Mouse (Mus musculus): ENCODE results near the gene Dbp.

The Dbp gene

DNA sequence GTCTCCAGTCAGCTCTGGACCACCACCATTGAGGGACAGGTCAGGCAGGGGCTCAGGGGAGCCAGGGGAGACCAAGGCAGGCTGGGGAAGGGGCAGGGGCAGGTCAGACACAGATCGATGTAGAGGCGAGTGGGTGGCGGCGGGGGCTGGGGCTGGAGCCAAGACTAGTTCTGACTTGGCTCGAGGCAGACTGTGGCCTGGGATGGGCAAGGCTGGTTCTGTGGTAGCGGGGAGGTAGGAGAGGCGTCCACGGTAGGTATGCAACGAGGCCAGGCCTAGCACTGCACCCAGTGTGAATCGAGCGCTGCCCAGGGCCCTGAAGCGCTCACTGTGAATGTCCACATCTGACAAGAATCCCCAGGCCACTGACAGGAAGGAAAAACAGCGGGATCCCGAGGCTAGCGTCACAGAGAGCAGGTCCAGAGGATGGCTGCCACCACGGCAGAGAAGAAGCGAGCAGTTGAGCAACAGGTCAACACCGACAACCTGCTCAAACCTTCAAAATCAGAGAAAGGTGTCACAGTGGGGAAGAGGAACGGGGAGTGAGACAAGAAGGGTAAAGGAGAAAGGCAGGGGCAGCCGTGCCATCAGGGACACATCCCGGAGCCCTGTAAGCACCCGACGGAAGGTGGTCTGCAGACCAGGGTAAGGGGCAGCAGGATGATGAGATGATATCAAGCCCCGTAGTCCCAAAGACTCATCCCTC is 6.6 kb downstream of the Dbp start:
- no peak for DNase-seq (ENCODE audit: low read depth)

DNA sequence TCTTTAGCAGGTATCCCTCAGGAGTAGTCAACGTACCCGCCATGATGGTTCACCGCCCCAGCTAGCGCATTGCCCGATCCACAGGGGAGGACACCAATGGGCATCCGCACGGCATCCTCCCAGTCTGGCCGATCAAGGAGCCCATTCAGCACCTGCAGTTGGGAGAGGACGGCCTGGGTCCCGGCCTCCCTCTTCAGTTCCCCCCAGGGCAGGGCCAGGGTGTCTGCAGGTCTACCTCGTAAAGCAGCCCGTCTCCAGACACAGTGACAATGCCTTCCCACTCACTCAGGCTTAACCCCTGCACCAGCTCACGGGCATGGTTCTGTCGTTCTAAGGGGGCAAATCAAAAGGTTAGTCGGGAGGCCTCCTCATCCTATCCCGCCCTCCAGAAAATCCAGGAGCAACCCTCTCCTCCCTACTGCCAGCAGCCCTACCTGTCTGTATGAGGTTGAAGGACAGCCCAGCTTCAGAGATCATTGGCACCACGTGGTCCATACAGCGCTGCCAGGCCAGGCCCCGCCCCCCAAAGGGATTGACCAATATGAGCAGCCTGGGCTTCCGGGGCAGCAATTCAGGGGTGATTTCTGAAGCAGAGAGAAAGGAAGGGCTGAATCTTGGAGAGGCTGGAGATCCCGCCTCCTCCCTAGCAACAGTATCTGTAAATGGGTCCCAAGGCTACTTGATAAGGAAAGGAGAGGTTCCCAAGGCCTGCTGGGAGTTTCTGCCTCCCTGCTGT is 7.3 kb downstream of the Dbp start:
- DNase-seq (ENCODE audit: low read depth), result no peak

DNA sequence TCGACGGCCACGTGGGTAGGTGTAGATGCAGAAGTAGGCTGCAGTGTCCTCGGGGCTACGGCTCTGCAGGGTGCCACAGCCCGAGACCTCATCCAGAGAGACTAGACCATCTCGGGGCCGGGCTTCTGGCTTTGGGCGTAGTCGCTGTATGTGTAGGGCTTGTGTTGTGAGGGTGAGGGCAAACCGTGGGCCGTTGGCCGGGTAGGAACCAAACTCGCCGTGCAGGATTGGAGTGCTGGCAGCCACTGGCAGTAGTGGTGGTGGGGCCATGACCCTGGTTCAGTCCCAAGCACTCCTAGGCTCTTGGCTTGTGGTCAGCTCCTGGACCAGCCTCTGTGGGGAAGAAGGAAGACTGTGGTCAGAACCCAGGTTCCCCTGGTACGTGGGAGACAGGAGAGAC is 8.5 kb downstream of the Dbp start:
- DNase-seq (ENCODE audit: low read depth), result no peak

DNA sequence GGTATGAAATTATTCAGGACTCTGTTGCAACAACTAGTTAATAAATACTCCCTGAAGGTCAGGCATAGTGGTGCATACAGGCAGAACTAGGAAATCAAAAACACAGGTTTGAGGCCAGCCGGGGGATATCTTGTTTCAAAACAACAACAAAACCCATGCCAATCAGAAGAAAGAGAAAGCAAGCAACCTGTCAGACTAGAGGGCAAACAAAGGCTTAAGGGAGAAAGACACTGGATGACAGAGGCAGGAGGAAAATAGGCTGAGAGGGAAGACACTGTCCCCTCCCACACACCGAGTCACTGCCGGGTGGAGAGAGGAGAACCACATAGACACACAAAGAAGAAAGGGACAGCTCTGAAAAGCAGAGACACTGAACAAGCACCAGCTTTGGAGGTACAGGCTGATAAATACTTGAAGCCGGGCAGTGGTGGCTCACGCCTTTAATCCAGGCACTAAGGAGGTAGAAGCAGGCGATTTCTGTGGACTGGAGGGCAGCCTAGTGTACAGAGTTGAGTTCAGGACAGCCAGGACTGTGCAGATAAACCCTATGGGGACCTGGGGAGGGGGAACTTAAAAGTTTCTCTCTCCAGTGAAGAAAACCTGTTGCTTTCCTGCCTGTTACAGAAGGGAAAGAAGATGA is 9.1 kb downstream of the Dbp start:
- DNase-seq (ENCODE audit: low read depth), result no peak

DNA sequence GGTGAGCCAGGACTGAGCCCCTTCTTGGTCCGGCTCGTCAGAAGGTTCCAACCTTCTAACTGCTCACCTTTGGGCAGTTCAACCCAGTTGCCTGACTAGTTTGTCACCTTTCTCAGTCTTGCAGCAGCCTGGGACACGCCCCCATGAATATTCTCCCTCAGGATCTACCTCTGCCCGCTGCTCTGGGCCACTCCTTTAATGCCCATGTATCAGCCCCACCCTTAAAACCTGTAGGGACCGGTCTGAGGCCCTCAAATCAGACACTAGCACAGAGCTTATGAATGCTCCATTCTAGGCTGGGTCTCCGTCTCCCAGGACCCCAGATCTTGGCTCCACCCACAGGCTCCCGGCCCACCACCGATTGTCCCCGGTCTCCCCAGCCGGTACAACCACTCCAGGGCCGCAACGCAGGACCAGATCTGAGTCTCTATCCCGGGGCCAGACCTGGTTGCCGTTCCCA is 9.8 kb downstream of the Dbp start:
- no peak for DNase-seq (ENCODE audit: low read depth)

DNA sequence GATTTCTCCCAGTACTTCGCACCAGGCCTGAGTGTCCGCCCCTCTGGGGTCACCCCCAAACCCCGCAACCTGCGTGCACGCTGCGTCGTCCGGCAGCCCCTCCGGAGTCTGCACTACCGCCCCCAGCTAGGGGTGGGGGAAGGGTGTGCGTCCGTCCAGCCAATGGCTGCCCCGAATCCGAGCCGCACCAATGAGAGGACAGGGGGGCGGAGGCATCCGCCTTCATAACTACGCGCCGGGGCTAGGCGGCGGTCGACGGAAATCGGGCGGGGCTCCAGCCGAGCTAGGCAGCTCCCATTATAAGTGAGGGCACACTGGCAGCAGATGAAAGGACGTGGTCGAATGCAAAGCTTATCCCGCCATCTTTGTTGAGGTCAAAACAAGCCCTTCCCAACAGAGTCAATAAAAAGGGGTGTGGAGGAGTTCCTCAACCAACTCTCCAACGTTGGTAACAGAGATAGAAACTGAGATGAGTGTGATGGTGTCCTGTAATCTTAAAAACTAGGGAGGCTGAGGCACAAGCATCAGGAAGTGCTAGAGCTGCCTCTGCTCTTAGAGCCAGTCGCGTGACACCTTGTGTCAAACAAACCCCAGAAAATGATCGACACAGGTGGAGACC is 10.3 kb downstream of the Dbp start, which contains the start of gene Rpl18:
TSS of gene Rpl18 (plus strand) at position 368 of the 619 bp plus-strand sequence.
- DNase-seq (ENCODE audit: low read depth), result peak; percentile 97

DNA sequence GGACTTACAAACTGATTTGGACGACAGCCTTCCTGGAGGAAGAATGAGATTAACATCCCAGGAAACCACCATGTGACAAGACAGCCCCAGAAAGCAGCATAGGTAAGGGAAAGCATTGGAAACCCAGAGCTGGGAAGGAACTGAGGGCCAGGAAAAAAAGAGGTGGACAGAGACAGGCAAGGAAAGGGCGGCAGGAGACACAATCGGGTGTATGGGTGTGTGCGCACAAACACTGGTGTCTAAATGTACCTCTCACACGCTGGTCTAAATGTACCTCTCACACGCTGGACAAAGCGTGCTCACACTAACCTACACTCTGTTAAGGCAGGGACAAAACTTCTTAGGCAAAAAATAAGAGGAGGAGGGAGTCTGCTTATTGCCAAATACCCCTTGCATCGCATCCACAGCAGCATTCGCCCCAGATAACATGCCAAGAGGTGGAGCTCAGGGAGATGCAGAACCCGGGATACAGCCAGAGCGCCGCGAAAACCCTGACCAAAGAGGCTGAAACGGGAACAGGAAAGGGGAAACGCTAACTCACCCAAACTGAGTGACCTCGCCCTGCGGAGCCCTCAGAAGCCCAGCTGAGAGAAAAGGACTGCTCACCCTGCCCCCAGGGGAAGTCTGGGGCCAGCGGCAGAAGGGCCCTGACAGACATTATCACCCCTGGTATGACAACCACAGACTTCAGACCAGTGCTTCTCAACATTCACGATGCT is 11.0 kb downstream of the Dbp start:
- DNase-seq (ENCODE audit: low read depth), result no peak

DNA sequence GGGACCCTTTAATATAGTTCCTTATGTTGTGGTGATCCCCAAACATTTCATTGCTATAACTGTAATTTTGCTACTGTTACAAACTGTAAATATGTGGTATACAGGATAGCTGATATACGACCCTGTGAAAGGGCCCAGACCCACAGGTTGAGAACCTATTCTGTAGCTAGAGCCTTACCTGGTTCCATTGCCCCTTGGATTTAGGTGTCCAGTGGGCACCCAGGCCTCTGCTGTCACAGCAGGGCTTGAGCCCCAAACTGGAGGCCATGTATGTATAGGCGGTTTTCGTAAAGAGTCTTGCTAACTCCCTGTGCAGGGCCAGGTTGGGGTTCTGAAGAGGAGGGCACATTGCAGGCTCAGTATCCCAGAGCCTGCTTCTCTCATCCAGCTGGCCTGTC is 11.6 kb downstream of the Dbp start:
- no peak for DNase-seq (ENCODE audit: low read depth)

DNA sequence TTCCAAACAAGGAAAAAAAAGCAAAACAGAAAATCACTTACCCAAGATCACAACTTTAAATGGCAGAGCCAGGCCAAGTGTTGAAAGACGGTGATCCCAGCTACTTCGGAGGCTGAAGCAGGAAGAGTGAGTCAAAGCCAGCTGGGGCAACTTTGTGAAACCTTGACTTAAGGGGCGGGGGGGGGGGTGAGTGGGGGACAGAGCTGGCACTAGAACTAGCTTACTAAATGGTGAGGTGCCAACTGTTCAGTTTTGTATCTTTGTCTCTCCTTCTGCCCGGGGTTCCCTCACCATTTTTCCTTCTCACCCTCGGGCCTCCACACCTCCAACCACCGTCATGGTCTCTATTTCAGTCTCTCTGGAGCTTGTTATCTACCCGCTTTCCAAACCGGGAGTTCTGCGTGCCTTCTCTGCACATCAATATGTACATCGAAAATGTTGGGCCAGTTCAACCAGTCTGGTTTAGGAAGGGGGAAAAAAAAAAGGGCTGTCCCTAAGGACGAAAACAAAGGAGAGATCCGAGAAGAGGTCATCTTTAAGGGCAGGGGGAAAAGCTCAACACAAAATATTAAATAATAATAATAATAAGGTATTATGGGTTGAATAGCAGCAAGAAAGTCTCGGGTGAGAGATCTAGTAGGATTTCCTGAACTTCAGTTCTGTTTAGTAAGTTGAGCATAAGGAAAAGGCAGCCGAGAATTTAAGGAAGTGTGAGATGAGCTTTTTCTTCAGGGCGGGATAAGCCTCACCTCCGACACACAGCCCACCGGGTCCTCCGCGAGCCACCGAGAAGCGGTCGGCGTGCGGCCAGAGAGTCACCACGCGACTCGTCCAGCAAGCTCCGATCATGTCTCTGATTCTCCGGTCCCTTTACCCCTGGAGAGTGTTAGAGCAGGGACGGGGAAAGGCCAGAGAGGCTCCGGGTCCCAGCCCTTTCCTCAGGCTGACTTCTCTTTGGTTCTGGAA is 12.3 kb downstream of the Dbp start:
- DNase-seq (ENCODE audit: low read depth), result peak; percentile 40

DNA sequence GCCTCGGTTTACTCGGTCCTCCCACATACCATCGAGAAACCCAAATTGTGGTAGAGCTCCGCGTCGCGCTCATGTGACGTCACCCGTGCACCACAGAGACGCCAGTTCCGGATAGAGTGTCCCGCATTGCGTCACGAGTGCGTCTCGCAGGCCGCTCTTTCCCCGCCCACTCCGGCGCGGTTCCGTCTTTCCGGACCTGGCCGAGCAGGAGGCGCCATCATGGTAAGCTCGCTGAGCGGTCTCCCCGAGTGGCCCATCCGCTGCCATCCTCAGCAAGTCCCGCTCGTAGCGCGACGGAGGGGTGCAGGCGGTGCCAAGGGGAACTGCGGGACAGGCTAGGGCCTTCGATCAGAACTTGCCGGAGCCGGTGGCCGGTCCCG is 13.0 kb downstream of the Dbp start, which contains the start of gene Sphk2:
TSS of gene Sphk2 (minus strand) at position 85 of the 380 bp plus-strand sequence.
- peak; percentile 99 for DNase-seq (ENCODE audit: low read depth)

DNA sequence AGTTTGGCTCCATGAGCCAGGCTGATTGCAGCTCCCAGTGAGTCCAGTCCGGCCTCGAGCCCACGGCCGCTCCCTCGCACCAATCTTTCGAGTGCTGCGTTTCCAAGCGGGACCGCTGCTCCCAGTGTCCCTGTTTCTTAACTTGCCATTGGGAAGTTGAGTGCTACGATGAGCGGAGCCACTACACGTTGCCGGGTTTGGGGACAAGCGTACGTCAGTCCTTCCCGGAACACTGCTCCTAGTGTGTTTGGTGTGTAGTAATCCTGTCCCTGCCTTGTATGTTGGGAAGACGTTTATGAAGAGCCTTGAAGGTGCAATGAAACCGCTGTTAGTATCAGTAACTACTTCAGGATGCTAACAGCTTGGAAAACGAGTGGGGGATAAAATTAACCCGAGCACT is 13.4 kb downstream of the Dbp start:
- DNase-seq (ENCODE audit: low read depth), result no peak

DNA sequence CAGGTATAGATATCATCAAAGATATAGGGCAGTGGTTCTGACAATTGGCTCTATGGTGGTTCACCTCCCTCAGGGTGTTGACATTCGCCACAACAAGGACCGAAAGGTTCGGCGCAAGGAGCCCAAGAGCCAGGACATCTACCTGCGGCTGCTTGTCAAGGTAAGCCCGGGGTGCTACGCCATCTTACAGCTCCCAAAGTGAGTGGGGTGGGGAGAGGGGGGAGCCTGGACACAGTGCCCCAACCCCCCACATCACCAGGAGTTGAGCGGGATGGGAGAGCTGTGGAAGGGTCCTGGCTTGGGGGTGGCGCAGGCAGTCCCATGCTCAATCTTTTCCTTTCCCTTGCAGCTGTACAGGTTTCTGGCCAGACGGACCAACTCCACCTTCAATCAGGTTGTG is 14.3 kb downstream of the Dbp start:
- no peak for DNase-seq (ENCODE audit: low read depth)

DNA sequence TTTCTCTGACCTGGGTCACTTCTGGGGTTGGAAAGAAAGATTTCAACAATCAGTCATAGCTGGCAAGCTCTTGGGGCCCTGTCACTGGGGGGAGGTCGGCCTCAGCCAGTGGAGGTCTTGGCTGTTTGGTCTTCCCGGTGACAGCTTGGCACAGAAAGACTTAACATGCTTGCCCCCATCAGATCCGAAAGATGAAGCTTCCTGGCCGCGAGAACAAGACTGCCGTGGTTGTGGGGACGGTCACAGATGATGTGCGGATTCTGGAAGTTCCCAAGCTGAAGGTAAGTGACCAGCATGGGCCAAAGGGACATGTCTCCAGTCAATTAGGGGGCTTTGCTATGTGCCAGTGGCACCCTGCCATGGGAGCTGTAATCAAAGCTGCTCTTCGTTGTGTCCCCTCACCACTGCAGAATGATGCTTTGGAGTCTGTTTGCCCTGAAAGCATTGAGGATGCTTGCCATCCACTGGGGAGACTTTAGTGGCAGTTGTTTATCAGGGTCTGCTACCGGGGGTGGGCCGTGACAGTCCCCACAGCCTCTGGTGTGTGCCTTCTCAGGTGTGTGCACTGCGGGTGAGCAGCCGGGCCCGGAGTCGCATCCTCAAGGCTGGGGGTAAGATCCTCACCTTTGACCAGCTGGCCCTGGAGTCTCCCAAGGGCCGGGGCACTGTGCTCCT is 15.0 kb downstream of the Dbp start:
- DNase-seq (ENCODE audit: low read depth), result no peak

DNA sequence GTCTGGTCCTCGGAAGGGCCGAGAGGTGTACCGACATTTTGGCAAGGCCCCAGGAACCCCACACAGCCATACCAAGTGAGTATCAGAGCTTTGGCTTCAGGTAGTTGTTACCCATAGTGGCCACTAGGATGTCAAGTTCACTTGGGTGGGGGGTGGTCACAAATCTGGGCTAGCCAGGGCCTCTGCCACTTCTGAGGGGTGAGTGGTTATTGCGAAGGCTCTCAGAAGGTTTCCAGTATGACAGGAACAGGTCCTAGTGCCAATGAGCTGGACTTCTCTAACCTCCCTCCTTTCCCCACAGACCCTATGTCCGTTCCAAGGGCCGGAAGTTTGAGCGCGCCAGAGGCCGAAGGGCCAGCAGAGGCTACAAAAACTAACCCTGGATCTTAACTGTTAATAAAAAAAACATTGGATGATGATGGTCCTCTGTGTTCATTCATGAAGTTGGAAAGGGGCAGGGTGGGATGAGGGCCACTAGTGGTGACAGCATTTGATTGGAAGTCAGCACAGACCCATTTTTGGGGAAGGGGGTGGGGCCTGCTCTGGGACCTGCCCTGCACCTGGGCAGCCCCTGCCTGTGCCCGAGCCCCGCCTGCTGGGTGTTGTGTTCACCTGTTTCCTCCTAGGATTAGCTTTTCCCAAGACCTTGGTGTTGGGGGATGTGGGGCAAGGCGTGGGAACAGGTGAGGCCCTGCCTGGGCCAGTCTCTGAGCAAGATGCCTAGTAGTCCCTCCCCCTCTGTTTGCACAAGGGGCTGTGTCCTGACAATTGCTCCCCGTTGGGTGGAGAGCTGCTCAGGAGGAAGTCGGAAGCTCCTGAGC is 15.7 kb downstream of the Dbp start, which contains the start of gene Fam83e:
TSS of gene Fam83e (plus strand) at position 800 of the 821 bp plus-strand sequence.
- DNase-seq (ENCODE audit: low read depth), result no peak

DNA sequence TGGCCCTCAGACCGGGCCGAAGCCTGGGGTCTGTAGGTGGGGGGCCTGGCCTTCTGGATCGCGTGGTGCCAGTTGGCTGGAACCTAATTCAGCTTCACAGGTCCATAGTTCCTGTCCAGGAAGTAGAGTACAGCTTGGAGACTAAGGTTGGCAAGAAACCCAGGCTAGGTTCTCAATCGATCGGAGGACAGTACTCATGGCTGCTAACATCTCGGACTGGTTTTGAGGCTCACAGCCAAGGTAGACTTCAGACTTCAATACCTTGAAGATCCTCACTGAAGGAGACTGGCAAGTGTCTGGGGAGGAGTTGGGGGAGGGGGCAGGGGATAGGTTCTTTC is 16.3 kb downstream of the Dbp start:
- DNase-seq (ENCODE audit: low read depth), result no peak

DNA sequence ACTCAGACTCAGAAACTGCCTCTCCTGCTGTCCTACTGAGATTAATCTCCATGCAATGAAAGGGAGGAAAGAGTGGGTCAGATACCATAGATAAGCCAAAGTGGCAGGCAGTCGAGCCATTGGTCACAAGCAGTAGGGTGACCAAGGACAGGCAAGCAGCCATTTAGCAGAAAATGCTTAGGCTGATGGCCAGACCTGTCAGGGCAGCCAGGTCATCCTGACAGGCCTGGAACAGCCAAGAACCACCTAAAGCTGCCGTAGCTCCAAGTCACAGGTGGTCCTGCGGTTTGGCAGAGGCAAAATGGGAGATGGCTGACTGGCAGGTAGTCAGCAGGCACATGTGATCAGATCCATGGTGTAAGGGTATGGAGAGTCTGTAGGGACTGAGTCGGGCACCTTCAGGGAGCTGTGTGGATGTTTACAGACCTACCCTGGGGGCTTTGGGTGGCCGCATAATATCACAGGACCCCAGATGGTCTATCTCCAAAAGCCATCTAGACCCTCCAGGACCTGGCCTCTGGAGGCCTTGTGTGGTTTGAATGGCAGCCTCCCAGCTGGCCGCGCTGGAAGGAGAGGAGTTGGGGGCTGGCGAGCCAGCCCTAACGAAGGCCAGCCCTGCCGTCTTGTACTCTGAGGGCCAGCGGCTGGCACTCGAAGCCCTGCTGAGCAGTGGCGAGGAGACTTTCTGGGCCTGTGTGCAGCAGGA is 16.9 kb downstream of the Dbp start:
- DNase-seq (ENCODE audit: low read depth), result no peak

DNA sequence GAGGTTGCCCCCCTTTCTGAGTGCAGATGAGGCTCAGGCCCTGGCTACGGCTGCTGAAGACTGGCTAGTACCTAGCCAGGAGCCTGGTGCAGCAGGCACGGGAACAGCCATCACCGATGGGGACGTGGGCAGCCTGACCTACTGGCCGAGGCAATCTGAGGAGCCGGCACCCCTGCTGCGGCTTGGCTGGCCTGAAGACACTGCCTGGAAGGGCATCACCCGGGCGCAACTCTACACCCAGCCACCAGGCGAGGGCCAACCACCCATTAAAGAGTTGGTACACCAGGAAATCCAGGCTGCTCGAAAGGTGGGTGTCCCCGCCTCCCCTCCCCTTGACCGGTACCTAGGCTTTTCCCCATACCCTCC is 17.4 kb downstream of the Dbp start:
- no peak for DNase-seq (ENCODE audit: low read depth)

DNA sequence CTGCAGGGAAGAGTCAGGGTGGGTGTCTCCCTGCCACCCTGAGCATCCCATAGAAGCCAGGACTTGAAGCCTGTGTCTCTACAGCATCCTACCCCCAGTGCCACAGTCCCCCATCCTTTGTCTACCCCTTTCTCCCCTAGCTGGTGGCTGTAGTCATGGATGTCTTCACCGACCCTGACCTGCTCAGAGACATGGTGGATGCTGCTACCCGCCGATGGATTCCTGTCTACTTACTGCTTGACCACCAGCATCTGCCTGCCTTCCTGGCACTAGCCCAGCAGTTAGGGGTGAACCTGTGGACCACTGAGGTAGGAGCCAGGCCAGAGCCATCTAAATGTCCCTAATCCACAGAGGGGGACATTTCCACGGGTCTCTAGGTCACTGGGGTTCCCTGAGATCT is 18.4 kb downstream of the Dbp start:
- no peak for DNase-seq (ENCODE audit: low read depth)

DNA sequence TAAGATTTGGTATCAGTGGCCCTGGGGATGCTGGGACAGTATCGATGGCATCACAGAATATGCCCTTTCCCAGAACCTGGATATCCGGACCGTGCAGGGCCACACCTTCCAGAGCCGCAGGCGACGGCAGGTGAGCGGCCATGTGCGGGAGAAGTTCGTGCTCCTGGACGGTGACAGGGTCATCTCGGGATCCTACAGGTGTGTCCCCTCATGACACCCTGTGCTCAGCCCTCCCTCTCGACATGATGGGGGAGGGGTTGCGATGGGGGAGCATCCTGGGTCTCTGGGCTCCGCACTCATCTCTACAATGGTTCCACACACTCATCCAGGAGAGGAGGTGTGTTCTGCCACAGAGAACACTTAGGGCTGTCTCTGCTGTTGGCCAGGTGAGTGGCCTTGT is 18.9 kb downstream of the Dbp start:
- DNase-seq (ENCODE audit: low read depth), result no peak
